In genomic region chr5:123060706-123061401, GRCm38 (mm10) we compare ENCODE assay signal across 13 mouse cellular contexts. TPM values are rescaled to one million over a fixed set of nuclear protein-coding genes. Genes with fewer than 3 reads are reported as not detected.
A peak's percentile ranks its signal among the peaks of the same experiment; 100 is the strongest.
DNase-seq lines count a peak whose midpoint lies in the region; ATAC-seq and TF ChIP-seq lines count a peak whose summit lies in the region.
"Had no signal": no experiment of that assay in that cellular context is flagged by ENCODE, and none has a peak within 500 bp of the region (broad histone marks: within the 10 kb centered on the region; RNA-seq: fewer than 3 reads in every experiment).

No protein-coding gene starts in this region.

- WGBS in heart, embryonic 11.5 days (ENCODE audit: insufficient replicate concordance) = 60% methylated on average over 9 of the region's 9 CpGs
- 34% methylated on average over 9 of the region's 9 CpGs for WGBS in limb, embryonic 15.5 days
- 83% methylated on average over 9 of the region's 9 CpGs for WGBS in forebrain, embryonic 10.5 days

- H3K79me2 ChIP-seq in MEL (ENCODE audit: control insufficient read depth, insufficient read depth, low read length, poor library complexity) = no peaks in the 10 kb centered on the region; the same call in 1 of the 2 replicates

- no peaks in the 10 kb centered on the region for H3K9me3 ChIP-seq in MEL (replicated peaks; ENCODE audit: insufficient read depth, low read length)
- no peaks in the 10 kb centered on the region for H3K9me3 ChIP-seq in heart, embryonic 11.5 days (replicated peaks; ENCODE audit: control insufficient read depth, low read length)
- H3K9me3 ChIP-seq in limb, embryonic 15.5 days = no peaks in the 10 kb centered on the region
- H3K9me3 ChIP-seq in forebrain, embryonic 10.5 days = 0 out of 2 replicates have a peak, but pooled peaks cover 4% of the 10 kb centered on the region

- no peak for ATAC-seq in heart, embryonic 11.5 days (replicated peaks; ENCODE audit: insufficient number of reproducible peaks, low FRiP score, low TSS enrichment)
- ATAC-seq in limb, embryonic 15.5 days (ENCODE audit: insufficient number of reproducible peaks, low FRiP score, low TSS enrichment, low read depth) = no peak
- ATAC-seq: hindbrain, embryonic 16.5 days had no signal

- peak overlapping the region; percentile 53 for H3K4me2 ChIP-seq in heart, embryonic 11.5 days
- no peak overlapping the region for H3K4me2 ChIP-seq in limb, embryonic 15.5 days
- H3K4me2 ChIP-seq: midbrain, embryonic 12.5 days had no signal

- peaks cover 0 to 16% of the 10 kb centered on the region in 2 experiments; a peak in 2 of 4 replicates for H3K36me3 ChIP-seq in MEL (ENCODE audit: control insufficient read depth in 1 of 2, insufficient read depth in 2 of 2, low read length in 2 of 2)
- no peaks in the 10 kb centered on the region for H3K36me3 ChIP-seq in heart, embryonic 11.5 days (ENCODE audit: control insufficient read depth, insufficient read depth, low read length)
- H3K36me3 ChIP-seq in limb, embryonic 15.5 days = no peaks in the 10 kb centered on the region
- no peaks in the 10 kb centered on the region for H3K36me3 ChIP-seq in forebrain, embryonic 10.5 days (replicated peaks)
- H3K36me3 ChIP-seq: midbrain, embryonic 12.5 days had no signal

- no peak for TF ChIP-seq RAD21 in MEL (IDR thresholded peaks at IDR 0.05; ENCODE audit: low read depth, low read length)

- H3K4me3 ChIP-seq in MEL (ENCODE audit: control insufficient read depth in 1 of 2, insufficient read depth in 1 of 2, low read depth in 2 of 2, low read length in 2 of 2) = no peak overlapping the region
- no peak overlapping the region for H3K4me3 ChIP-seq in heart, embryonic 11.5 days (ENCODE audit: low read depth, low read length)
- no peak overlapping the region for H3K4me3 ChIP-seq in limb, embryonic 15.5 days
- no peak overlapping the region for H3K4me3 ChIP-seq in forebrain, embryonic 10.5 days
- H3K4me3 ChIP-seq: midbrain, embryonic 12.5 days had no signal

- no peak for TF ChIP-seq POLR2A in MEL (IDR thresholded peaks at IDR 0.05; ENCODE audit: control insufficient read depth in 1 of 2, insufficient read depth in 1 of 2, low read depth in 1 of 2, low read length in 2 of 2, poor library complexity in 1 of 2)

- H3K9ac ChIP-seq in MEL (ENCODE audit: control insufficient read depth, low read depth, low read length, poor library complexity, severe bottlenecking) = no peak overlapping the region
- H3K9ac ChIP-seq in heart, embryonic 11.5 days (ENCODE audit: low read depth, low read length) = 0 out of 2 replicates have a peak overlapping the region, but pooled peaks have one; percentile 39
- H3K9ac ChIP-seq in limb, embryonic 15.5 days = no peak overlapping the region
- H3K9ac ChIP-seq: midbrain, embryonic 12.5 days had no signal

- no peak for TF ChIP-seq EP300 in MEL (IDR thresholded peaks at IDR 0.05; ENCODE audit: low read depth in 1 of 2, low read length in 2 of 2)

- DNase-seq in heart, adult 18-20 months = peak; percentile 55 to 65
- DNase-seq in heart, adult 8-10 months (ENCODE audit: low spot score) = no peak
- peak; percentile 70 for DNase-seq in MEL (ENCODE audit: low read depth, low spot score)
- no peak for DNase-seq in c-Kit-positive CD71-positive TER-119-positive erythroid progenitor cells, embryonic 14.5 days (ENCODE audit: low spot score)
- no peak for DNase-seq in forebrain, embryonic 10.5 days (ENCODE audit: extremely low spot score, low spot score)
- no peak for DNase-seq in urinary bladder, postnatal 36 days (ENCODE audit: low spot score in 2 of 2)
- DNase-seq: cerebellum, adult 9-11 months had no signal

- TF ChIP-seq CTCF in MEL (IDR thresholded peaks at IDR 0.05 in 2 of 3, conservative IDR thresholded peaks at IDR 0.05 in 1 of 3; ENCODE audit: control insufficient read depth in 1 of 3, insufficient read depth in 1 of 3, low read depth in 2 of 3, low read length in 3 of 3, poor library complexity in 1 of 3, severe bottlenecking in 1 of 3) = no peak

- no peak overlapping the region for H3K27ac ChIP-seq in MEL (ENCODE audit: control insufficient read depth, low read depth, low read length)
- H3K27ac ChIP-seq in heart, embryonic 11.5 days (ENCODE audit: low read depth, low read length) = peak overlapping the region; percentile 63
- peak overlapping the region; percentile 12 for H3K27ac ChIP-seq in limb, embryonic 15.5 days
- no peak overlapping the region for H3K27ac ChIP-seq in forebrain, embryonic 10.5 days
- H3K27ac ChIP-seq: midbrain, embryonic 12.5 days had no signal

- H3K27me3 ChIP-seq in MEL (ENCODE audit: control insufficient read depth in 1 of 2, insufficient read depth in 2 of 2, low read length in 2 of 2) = no peaks in the 10 kb centered on the region
- H3K27me3 ChIP-seq in heart, embryonic 11.5 days (ENCODE audit: control insufficient read depth, insufficient read depth, low read length) = no peaks in the 10 kb centered on the region
- no peaks in the 10 kb centered on the region for H3K27me3 ChIP-seq in limb, embryonic 15.5 days
- no peaks in the 10 kb centered on the region for H3K27me3 ChIP-seq in forebrain, embryonic 10.5 days (ENCODE audit: poor library complexity, severe bottlenecking)
- H3K27me3 ChIP-seq: midbrain, embryonic 12.5 days had no signal

- peaks cover 0 to 12% of the 10 kb centered on the region in 2 experiments; a peak in 3 of 4 replicates for H3K4me1 ChIP-seq in MEL (ENCODE audit: control insufficient read depth in 1 of 2, insufficient read depth in 2 of 2, low read length in 2 of 2)
- H3K4me1 ChIP-seq in heart, embryonic 11.5 days (ENCODE audit: control insufficient read depth, insufficient read depth, low read length) = no peaks in the 10 kb centered on the region
- peaks cover 15% of the 10 kb centered on the region for H3K4me1 ChIP-seq in limb, embryonic 15.5 days
- peaks cover 17% of the 10 kb centered on the region for H3K4me1 ChIP-seq in forebrain, embryonic 10.5 days

TF ChIP-seq in MEL, 35 proteins besides CTCF, POLR2A, EP300 and RAD21:
- TF ChIP-seq E2F4 (IDR thresholded peaks at IDR 0.05; ENCODE audit: borderline replicate concordance, low read depth, low read length) (no peak), ZNF384 (IDR thresholded peaks at IDR 0.05; ENCODE audit: low read depth, low read length) (peak; percentile 84), MAFK (IDR thresholded peaks at IDR 0.05; ENCODE audit: borderline replicate concordance, low read depth, low read length) (0 out of 2 replicates have a peak, but pooled peaks have one; percentile 28)

RNA-seq across cellular contexts. Expression of gene Tmem120b, which starts 7.4 kb away (rescaled TPM):
- total RNA-seq in heart, adult 18-20 months (2021) = 10 to 100 TPM; 10.1 to 10.3 TPM
- total RNA-seq in heart, adult 8-10 months (2022) = 10 to 100 TPM in 1 of 4 experiments, 1 to 10 TPM in 3; 7.7 to 10.7 (median 8.4) TPM
- 4.3 and 6.8 TPM in 2 replicates for total RNA-seq in MEL (2012; rRNA removed)
- polyA plus RNA-seq in MEL (2012; ENCODE audit: insufficient read depth in 1 of 2, insufficient read length in 2 of 2, low read depth in 1 of 2, low replicate concordance in 2 of 2, missing spikeins in 1 of 2) = 1 to 10 TPM in 1 of 2 experiments, not detected in 1; 5.6 TPM
- polyA plus RNA-seq in heart, embryonic 11.5 days (2014; fragmentation: Nextera tagmentation; extraction: Ambion mirVana) = 9.6 and 11.4 TPM in 2 replicates
- polyA plus RNA-seq in limb, embryonic 15.5 days (2015; fragmentation: Nextera tagmentation; extraction: Ambion mirVana) = 18.8 and 23.1 TPM in 2 replicates
- 8.3 and 10.4 TPM in 2 replicates for polyA plus RNA-seq in forebrain, embryonic 10.5 days (2016; fragmentation: Nextera tagmentation; extraction: Ambion mirVana)

RNA-seq across cellular contexts. Expression of gene Morn3, which starts 14.0 kb away (rescaled TPM):
- not detected for total RNA-seq in heart, adult 18-20 months (2021)
- not detected for total RNA-seq in heart, adult 8-10 months (2022)
- total RNA-seq in MEL (2012; rRNA removed) = not detected in 2 replicates
- not detected for polyA plus RNA-seq in MEL (2012; ENCODE audit: insufficient read depth in 1 of 2, insufficient read length in 2 of 2, low read depth in 1 of 2, low replicate concordance in 2 of 2, missing spikeins in 1 of 2)
- polyA plus RNA-seq in heart, embryonic 11.5 days (2014; fragmentation: Nextera tagmentation; extraction: Ambion mirVana) = 0.69 TPM in 1 of 2 replicates, not detected in the other
- 1.0 TPM in 1 of 2 replicates, not detected in the other for polyA plus RNA-seq in limb, embryonic 15.5 days (2015; fragmentation: Nextera tagmentation; extraction: Ambion mirVana)
- polyA plus RNA-seq in forebrain, embryonic 10.5 days (2016; fragmentation: Nextera tagmentation; extraction: Ambion mirVana) = 0.26 and 0.33 TPM in 2 replicates
- total RNA-seq: left cerebral cortex, postnatal 10 days had no signal
- polyA plus RNA-seq: forebrain, embryonic 11.5 days; midbrain, embryonic 12.5 days had no signal

RNA-seq across cellular contexts. Expression of gene Orai1, which starts 46.0 kb away (rescaled TPM):
- total RNA-seq in heart, adult 18-20 months (2021) = 10 to 100 TPM; 12.2 to 12.5 TPM
- 10 to 100 TPM; 13.3 to 16.3 (median 15.2) TPM for total RNA-seq in heart, adult 8-10 months (2022)
- total RNA-seq in MEL (2012; rRNA removed) = 4.5 and 4.7 TPM in 2 replicates
- polyA plus RNA-seq in MEL (2012; ENCODE audit: insufficient read depth in 1 of 2, insufficient read length in 2 of 2, low read depth in 1 of 2, low replicate concordance in 2 of 2, missing spikeins in 1 of 2) = 10 to 100 TPM in 1 of 2 experiments, not detected in 1; 13.3 TPM
- polyA plus RNA-seq in heart, embryonic 11.5 days (2014; fragmentation: Nextera tagmentation; extraction: Ambion mirVana) = 12.5 and 15.1 TPM in 2 replicates
- polyA plus RNA-seq in limb, embryonic 15.5 days (2015; fragmentation: Nextera tagmentation; extraction: Ambion mirVana) = 16.4 and 18.2 TPM in 2 replicates
- 6.9 and 7.9 TPM in 2 replicates for polyA plus RNA-seq in forebrain, embryonic 10.5 days (2016; fragmentation: Nextera tagmentation; extraction: Ambion mirVana)

Comparison
In these comparisons a context has a peak if more than half of its experiments do, and no peak if none do; other contexts are left out.
1. DNase-seq: peak in heart, adult 18-20 months (2 of 2) and MEL (single experiment); none in heart, adult 8-10 months (single experiment), c-Kit-positive CD71-positive TER-119-positive erythroid progenitor cells, embryonic 14.5 days (single experiment), forebrain, embryonic 10.5 days (single experiment) and urinary bladder, postnatal 36 days (0 of 2).
2. H3K27ac ChIP-seq: peak in heart, embryonic 11.5 days (single experiment) and limb, embryonic 15.5 days (single experiment); none in MEL (single experiment) and forebrain, embryonic 10.5 days (single experiment).